Mouse (Mus musculus) hindbrain, embryonic 12.5 days (tissue): ENCODE data around the gene Crybg3. TPM values are rescaled to one million over a fixed set of nuclear protein-coding genes. Genes with fewer than 3 reads are reported as not detected.

ENCODE experiments used
- ATAC-seq: fragments of 200-750 bp; cut with Nextera tagmentation; 2 replicates; pipeline ENCODE4 v1.8.0; 2017; ENCODE audit warnings: moderate TSS enrichment; ENCODE audit not compliant: low FRiP score
- H3K27ac ChIP-seq: fragments of 300-500 bp; sonication (generic); 2 replicates; pipeline ENCODE4 v1.5.1; 2016; ENCODE audit warnings: mild to moderate bottlenecking
- H3K27me3 ChIP-seq: fragments of 300-500 bp; sonication (generic); 2 replicates; pipeline ENCODE4 v1.6.1; 2016; ENCODE audit warnings: mild to moderate bottlenecking
- H3K36me3 ChIP-seq: fragments of 300-500 bp; sonication (generic); 2 replicates; pipeline ENCODE4 v1.6.1; 2016; ENCODE audit warnings: mild to moderate bottlenecking
- H3K4me1 ChIP-seq: fragments of 300-500 bp; sonication (generic); 2 replicates; pipeline ENCODE4 v1.6.1; 2016
- H3K4me2 ChIP-seq: fragments of 300-500 bp; sonication (generic); replicated peaks from 2 replicates; pipeline ENCODE4 v1.6.1; 2016; ENCODE audit warnings: mild to moderate bottlenecking
- H3K4me3 ChIP-seq: fragments of 300-500 bp; sonication (generic); 2 replicates; pipeline ENCODE4 v1.5.1; 2016; ENCODE audit warnings: mild to moderate bottlenecking
- H3K9ac ChIP-seq: fragments of 300-500 bp; sonication (generic); 2 replicates; pipeline ENCODE4 v1.6.1; 2016; ENCODE audit warnings: mild to moderate bottlenecking, moderate library complexity
- H3K9me3 ChIP-seq: fragments of 300-500 bp; sonication (generic); replicated peaks from 2 replicates; pipeline ENCODE4 v1.6.1; 2016; ENCODE audit warnings: mild to moderate bottlenecking
- WGBS: fragments of 180-500 bp; shearing (Covaris S2); methylation state at CpG from one replicate; pipeline ENCODE4 v1.1.7; 2016; 5-methylcytosine and 5-hydroxymethylcytosine counted together
- polyA plus RNA-seq: library from polyadenylated mRNA; unstranded; fragments of >200 nt; fragmentation: Nextera tagmentation; extraction: Ambion mirVana; gene quantifications from 2 replicates; pipeline ENCODE4 v1.2.1, GENCODE M21; 2016

Gene Crybg3
- polyA plus RNA-seq, 1 experiment from 2014 or later: 5.9 TPM

GRCm38 (mm10) chr16:59517447-59518219 is 83.1 kb downstream of the Crybg3 start:
- Histone ChIP-seq H3K27me3 (no peaks in the 10 kb centered on the region), H3K4me1 (no peaks in the 10 kb centered on the region), H3K9ac (no peak overlapping the region), H3K9me3 (no peaks in the 10 kb centered on the region), H3K27ac (no peak overlapping the region), H3K4me3 (no peak overlapping the region), H3K36me3 (0 out of 2 replicates have a peak, but pooled peaks cover 3% of the 10 kb centered on the region), H3K4me2 (no peak overlapping the region)
- 64% methylated on average over 15 of the region's 15 CpGs for WGBS
- ATAC-seq: no peak

GRCm38 (mm10) chr16:59516965-59517364 is 83.8 kb downstream of the Crybg3 start:
- ATAC-seq: no peak
- H3K36me3 ChIP-seq: 0 out of 2 replicates have a peak, but pooled peaks cover 3% of the 10 kb centered on the region

GRCm38 (mm10) chr16:59515169-59515568 is 85.6 kb downstream of the Crybg3 start:
- Histone ChIP-seq H3K9me3 (no peaks in the 10 kb centered on the region), H3K4me2 (no peak overlapping the region), H3K36me3 (0 out of 2 replicates have a peak, but pooled peaks cover 3% of the 10 kb centered on the region), H3K9ac (no peak overlapping the region), H3K4me3 (no peak overlapping the region), H3K27ac (no peak overlapping the region), H3K27me3 (no peaks in the 10 kb centered on the region), H3K4me1 (no peaks in the 10 kb centered on the region)
- no peak for ATAC-seq
- 89% methylated on average over 5 of the region's 5 CpGs for WGBS

More at GRCm38 (mm10) chr16:59516965-59517364, 83.8 kb downstream of the Crybg3 start:
- Histone ChIP-seq H3K27me3 (no peaks in the 10 kb centered on the region), H3K27ac (no peak overlapping the region), H3K4me2 (no peak overlapping the region), H3K4me1 (no peaks in the 10 kb centered on the region), H3K9me3 (no peaks in the 10 kb centered on the region), H3K9ac (no peak overlapping the region), H3K4me3 (no peak overlapping the region)
- WGBS: 92% methylated on average over 10 of the region's 10 CpGs

- ATAC-seq: no peak
Observed at GRCm38 (mm10) chr16:59509830-59510229, 90.9 kb downstream of the Crybg3 start.

GRCm38 (mm10) chr16:59499180-59499579 is 101.6 kb downstream of the Crybg3 start:
- H3K36me3 ChIP-seq: peaks cover 4% of the 10 kb centered on the region
- no peak overlapping the region for H3K4me3 ChIP-seq
- H3K4me1 ChIP-seq: no peaks in the 10 kb centered on the region
- no peaks in the 10 kb centered on the region for H3K9me3 ChIP-seq
- no peak overlapping the region for H3K27ac ChIP-seq
- no peak overlapping the region for H3K4me2 ChIP-seq
- no peaks in the 10 kb centered on the region for H3K27me3 ChIP-seq
- H3K9ac ChIP-seq: no peak overlapping the region
- WGBS: 81% methylated on average over 3 of the region's 3 CpGs
- no peak for ATAC-seq

More at GRCm38 (mm10) chr16:59509830-59510229, 90.9 kb downstream of the Crybg3 start:
- Histone ChIP-seq H3K36me3 (0 out of 2 replicates have a peak, but pooled peaks cover 5% of the 10 kb centered on the region), H3K27me3 (no peaks in the 10 kb centered on the region), H3K9me3 (no peaks in the 10 kb centered on the region), H3K4me1 (no peaks in the 10 kb centered on the region), H3K4me3 (no peak overlapping the region), H3K4me2 (no peak overlapping the region), H3K9ac (no peak overlapping the region), H3K27ac (no peak overlapping the region)
- WGBS: 92% methylated on average over 5 of the region's 5 CpGs

- H3K4me2 ChIP-seq: no peak overlapping the region
- ATAC-seq: no peak
- H3K9ac ChIP-seq: no peak overlapping the region
- 100% methylated on average over 1 of the region's 1 CpGs for WGBS
- no peaks in the 10 kb centered on the region for H3K4me1 ChIP-seq
- H3K27ac ChIP-seq: no peak overlapping the region
- H3K4me3 ChIP-seq: no peak overlapping the region
- H3K9me3 ChIP-seq: no peaks in the 10 kb centered on the region
- no peaks in the 10 kb centered on the region for H3K27me3 ChIP-seq
- peaks cover 13% of the 10 kb centered on the region for H3K36me3 ChIP-seq
Observed at GRCm38 (mm10) chr16:59497947-59498346, 102.8 kb downstream of the Crybg3 start.

GRCm38 (mm10) chr16:59493199-59493598 is 107.6 kb downstream of the Crybg3 start:
- H3K9ac ChIP-seq: no peak overlapping the region
- no peak overlapping the region for H3K4me2 ChIP-seq
- no peak overlapping the region for H3K27ac ChIP-seq
- WGBS: 90% methylated on average over 14 of the region's 14 CpGs
- H3K36me3 ChIP-seq: peaks cover 26% of the 10 kb centered on the region
- H3K4me1 ChIP-seq: no peaks in the 10 kb centered on the region
- no peaks in the 10 kb centered on the region for H3K9me3 ChIP-seq
- no peak overlapping the region for H3K4me3 ChIP-seq
- H3K27me3 ChIP-seq: no peaks in the 10 kb centered on the region
- ATAC-seq: no peak

- Histone ChIP-seq H3K27me3 (no peaks in the 10 kb centered on the region), H3K4me1 (no peaks in the 10 kb centered on the region), H3K27ac (no peak overlapping the region), H3K9ac (no peak overlapping the region), H3K4me2 (no peak overlapping the region), H3K36me3 (peaks cover 30% of the 10 kb centered on the region), H3K9me3 (no peaks in the 10 kb centered on the region), H3K4me3 (no peak overlapping the region)
- no peak for ATAC-seq
- 93% methylated on average over 9 of the region's 9 CpGs for WGBS
Observed at GRCm38 (mm10) chr16:59487975-59488548, 112.7 kb downstream of the Crybg3 start.

GRCm38 (mm10) chr16:59487239-59487638 is 113.5 kb downstream of the Crybg3 start:
- H3K4me3 ChIP-seq: no peak overlapping the region
- H3K36me3 ChIP-seq: peaks cover 33% of the 10 kb centered on the region
- no peaks in the 10 kb centered on the region for H3K9me3 ChIP-seq
- H3K4me2 ChIP-seq: no peak overlapping the region
- 93% methylated on average over 7 of the region's 7 CpGs for WGBS
- H3K4me1 ChIP-seq: no peaks in the 10 kb centered on the region
- no peak overlapping the region for H3K9ac ChIP-seq
- no peak for ATAC-seq
- H3K27ac ChIP-seq: no peak overlapping the region
- no peaks in the 10 kb centered on the region for H3K27me3 ChIP-seq

- H3K4me2 ChIP-seq: no peak overlapping the region
Observed at GRCm38 (mm10) chr16:59477955-59478354, 122.8 kb downstream of the Crybg3 start.

GRCm38 (mm10) chr16:59474788-59475187 is 126.0 kb downstream of the Crybg3 start:
- Histone ChIP-seq H3K9ac (no peak overlapping the region), H3K36me3 (no peaks in the 10 kb centered on the region), H3K27ac (no peak overlapping the region), H3K4me3 (no peak overlapping the region), H3K4me1 (peaks cover 4% of the 10 kb centered on the region; the same call in 1 of the 2 replicates), H3K9me3 (no peaks in the 10 kb centered on the region), H3K27me3 (no peaks in the 10 kb centered on the region), H3K4me2 (no peak overlapping the region)
- 20% methylated on average over 1 of the region's 1 CpGs for WGBS
- ATAC-seq: no peak

More at GRCm38 (mm10) chr16:59477955-59478354, 122.8 kb downstream of the Crybg3 start:
- Histone ChIP-seq H3K27ac (no peak overlapping the region), H3K27me3 (no peaks in the 10 kb centered on the region), H3K4me1 (no peaks in the 10 kb centered on the region), H3K9me3 (no peaks in the 10 kb centered on the region), H3K4me3 (no peak overlapping the region), H3K36me3 (peaks cover 7% of the 10 kb centered on the region; the same call in 1 of the 2 replicates), H3K9ac (no peak overlapping the region)
- 90% methylated on average over 3 of the region's 3 CpGs for WGBS
- no peak for ATAC-seq

- H3K27ac ChIP-seq: no peak overlapping the region
- peak overlapping the region; percentile 81 for H3K4me2 ChIP-seq
- no peaks in the 10 kb centered on the region for H3K36me3 ChIP-seq
- no peak overlapping the region for H3K9ac ChIP-seq
- WGBS: 56% methylated on average over 6 of the region's 6 CpGs
- no peak for ATAC-seq
- H3K27me3 ChIP-seq: no peaks in the 10 kb centered on the region
- H3K4me3 ChIP-seq: peak overlapping the region; percentile 68
- H3K4me1 ChIP-seq: peaks cover 4% of the 10 kb centered on the region; the same call in 1 of the 2 replicates
- no peaks in the 10 kb centered on the region for H3K9me3 ChIP-seq
Observed at GRCm38 (mm10) chr16:59472546-59472945, 128.2 kb downstream of the Crybg3 start.
